ENCODE assay signal across 8 mouse cellular contexts in the genomic region with DNA sequence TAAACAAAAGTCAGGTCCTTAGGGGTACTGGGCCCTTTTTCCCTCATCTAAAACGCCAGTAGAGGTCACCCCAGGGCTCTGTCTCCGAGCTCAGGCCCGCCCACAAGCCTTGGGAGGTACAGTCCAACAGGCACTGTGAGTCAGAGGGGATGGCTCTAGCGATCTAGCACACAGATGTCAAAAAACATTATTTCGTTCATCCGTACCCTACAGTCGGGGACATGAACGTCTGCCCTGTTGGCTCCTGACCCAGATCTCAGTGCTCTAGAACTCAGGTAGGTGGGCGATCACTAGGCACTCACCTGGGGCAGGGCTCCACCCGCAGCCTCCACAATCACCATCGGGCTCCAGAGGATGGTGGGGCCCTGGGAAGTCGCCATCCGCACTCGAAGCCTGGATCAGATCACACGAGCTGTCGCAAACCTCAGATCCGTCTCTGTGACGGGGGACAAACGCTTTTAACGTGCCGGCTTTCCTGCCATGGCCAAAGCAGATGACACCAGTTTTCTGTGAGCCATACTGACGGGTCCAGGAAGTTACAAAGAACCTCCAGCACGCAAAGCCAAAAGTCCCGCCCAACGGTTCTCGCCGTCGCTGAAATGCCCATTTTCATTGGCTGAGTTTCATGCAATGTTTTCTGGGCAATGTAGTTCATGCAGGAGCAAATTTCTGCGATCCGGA. TPM values are rescaled to one million over a fixed set of nuclear protein-coding genes. Genes with fewer than 3 reads are reported as not detected.
A peak's percentile ranks its signal among the peaks of the same experiment; 100 is the strongest.
DNase-seq lines count a peak whose midpoint lies in the region; ATAC-seq and TF ChIP-seq lines count a peak whose summit lies in the region.

A gene (minus strand): TSS at position 568 of the 681 bp plus-strand sequence.

- no peaks in the 10 kb centered on the region for H3K79me2 ChIP-seq in heart, adult 2 months (replicated peaks; ENCODE audit: control insufficient read depth, insufficient read depth, low read length)

- intact Hi-C loops in heart, adult 2 months (cut with DNase I), result loop anchor here (5.0 to 10.0 kb wide), 5 partner anchors 51 to 946 kb away; a partner anchor contains a TSS

- H3K4me3 ChIP-seq in embryonic facial prominence, embryonic 14.5 days (ENCODE audit: low read depth, low read length), result peak within 1 kb of the TSS; percentile 67
- H3K4me3 ChIP-seq in heart, adult 2 months, result peak within 1 kb of the TSS; percentile 85
- H3K4me3 ChIP-seq in limb, embryonic 13.5 days, result peak within 1 kb of the TSS; percentile 64
- H3K4me3 ChIP-seq in midbrain, embryonic 16.5 days (ENCODE audit: low read depth, low read length), result peak within 1 kb of the TSS; percentile 55

- peak; percentile 74 for TF ChIP-seq POLR2A in heart, adult 2 months (IDR thresholded peaks at IDR 0.05; ENCODE audit: insufficient read depth, low read depth, low read length)

- WGBS in embryonic facial prominence, embryonic 14.5 days, result under 1% methylated on average over 25 of the region's 30 CpGs
- WGBS in heart, adult 2 months, result 1% methylated on average over 30 of the region's 30 CpGs
- under 1% methylated on average over 30 of the region's 30 CpGs for WGBS in limb, embryonic 13.5 days
- WGBS in midbrain, embryonic 16.5 days, result under 1% methylated on average over 30 of the region's 30 CpGs

- DNase-seq in 3T3-L1 (ENCODE audit: low read depth, low spot score), result peak; percentile 91
- peak; percentile 34 to 58 for DNase-seq in adrenal gland, postnatal 4 days (ENCODE audit: low spot score in 2 of 2)
- peak; percentile 94 for DNase-seq in embryonic facial prominence, embryonic 14.5 days (ENCODE audit: low spot score)
- peak; percentile 82 to 88 for DNase-seq in heart, adult 2 months
- peak; percentile 88 to 91 for DNase-seq in kidney, adult 8-10 months
- DNase-seq in spleen, postnatal 10 days (ENCODE audit: low spot score in 2 of 2), result peak; percentile 59 to 78

- H3K4me1 ChIP-seq in embryonic facial prominence, embryonic 14.5 days (ENCODE audit: control insufficient read depth, insufficient read depth, low read length), result peaks cover 6% of the 10 kb centered on the region
- no peaks in the 10 kb centered on the region for H3K4me1 ChIP-seq in heart, adult 2 months (ENCODE audit: control insufficient read depth, insufficient read depth, low read length)
- peaks cover 14% of the 10 kb centered on the region for H3K4me1 ChIP-seq in limb, embryonic 13.5 days
- H3K4me1 ChIP-seq in midbrain, embryonic 16.5 days (ENCODE audit: control insufficient read depth, insufficient read depth, low read length), result peaks cover 14% of the 10 kb centered on the region

- peaks cover 14% of the 10 kb centered on the region for H3K36me3 ChIP-seq in embryonic facial prominence, embryonic 14.5 days (ENCODE audit: control insufficient read depth, insufficient read depth, low read length)
- no peaks in the 10 kb centered on the region for H3K36me3 ChIP-seq in heart, adult 2 months (ENCODE audit: control insufficient read depth, insufficient read depth, low read length)
- H3K36me3 ChIP-seq in limb, embryonic 13.5 days, result peaks cover 36% of the 10 kb centered on the region
- peaks cover 23% of the 10 kb centered on the region for H3K36me3 ChIP-seq in midbrain, embryonic 16.5 days (ENCODE audit: control insufficient read depth, insufficient read depth, low read length)

- ATAC-seq in embryonic facial prominence, embryonic 14.5 days (ENCODE audit: low read depth), result peak; percentile 96
- ATAC-seq in limb, embryonic 13.5 days (ENCODE audit: low FRiP score, low read depth), result peak; percentile 90
- ATAC-seq in midbrain, embryonic 16.5 days, result peak; percentile 96

- peak; percentile 57 for TF ChIP-seq CTCF in heart, adult 2 months (IDR thresholded peaks at IDR 0.05)

- H3K27ac ChIP-seq in embryonic facial prominence, embryonic 14.5 days (replicated peaks; ENCODE audit: low read depth, low read length), result 0 out of 2 replicates have a peak within 1 kb of the TSS, but pooled peaks have one; percentile 52
- H3K27ac ChIP-seq in heart, adult 2 months, result peak within 1 kb of the TSS; percentile 62
- H3K27ac ChIP-seq in limb, embryonic 13.5 days, result peak within 1 kb of the TSS; percentile 44; the same call in 1 of the 2 replicates
- peak within 1 kb of the TSS; percentile 70 for H3K27ac ChIP-seq in midbrain, embryonic 16.5 days (ENCODE audit: low read length)

- H3K9ac ChIP-seq in embryonic facial prominence, embryonic 14.5 days (ENCODE audit: low read depth, low read length), result peak within 1 kb of the TSS; percentile 71
- H3K9ac ChIP-seq in heart, adult 2 months (ENCODE audit: low read depth, low read length), result peak within 1 kb of the TSS; percentile 81
- H3K9ac ChIP-seq in limb, embryonic 13.5 days, result peak within 1 kb of the TSS; percentile 72
- peak within 1 kb of the TSS; percentile 66 for H3K9ac ChIP-seq in midbrain, embryonic 16.5 days (ENCODE audit: low read depth, low read length)

- H3K9me3 ChIP-seq in embryonic facial prominence, embryonic 14.5 days (ENCODE audit: control insufficient read depth, low read length), result no peaks in the 10 kb centered on the region
- H3K9me3 ChIP-seq in limb, embryonic 13.5 days, result no peaks in the 10 kb centered on the region
- no peaks in the 10 kb centered on the region for H3K9me3 ChIP-seq in midbrain, embryonic 16.5 days (replicated peaks; ENCODE audit: control insufficient read depth, low read length, poor library complexity, severe bottlenecking)

- H3K27me3 ChIP-seq in embryonic facial prominence, embryonic 14.5 days (replicated peaks; ENCODE audit: control insufficient read depth, insufficient read depth, low read length), result no peaks in the 10 kb centered on the region
- no peaks in the 10 kb centered on the region for H3K27me3 ChIP-seq in heart, adult 2 months (ENCODE audit: control insufficient read depth, insufficient read depth, low read length)
- no peaks in the 10 kb centered on the region for H3K27me3 ChIP-seq in limb, embryonic 13.5 days
- no peaks in the 10 kb centered on the region for H3K27me3 ChIP-seq in midbrain, embryonic 16.5 days (ENCODE audit: control insufficient read depth, insufficient read depth, low read depth, low read length)

- TF ChIP-seq EP300 in heart, adult 2 months (IDR thresholded peaks at IDR 0.05; ENCODE audit: insufficient read depth, low read depth, low read length), result no peak

- H3K4me2 ChIP-seq in embryonic facial prominence, embryonic 14.5 days (ENCODE audit: low read depth, low read length), result peak within 1 kb of the TSS; percentile 66
- peak within 1 kb of the TSS; percentile 72 for H3K4me2 ChIP-seq in limb, embryonic 13.5 days (replicated peaks)
- peak within 1 kb of the TSS; percentile 82 for H3K4me2 ChIP-seq in midbrain, embryonic 16.5 days (ENCODE audit: low read length)

RNA-seq across cellular contexts. Expression of the gene that starts here (rescaled TPM):
- total RNA-seq in adrenal gland, postnatal 4 days (2021), result 10 to 100 TPM; 10.6 to 10.8 TPM
- polyA plus RNA-seq in embryonic facial prominence, embryonic 14.5 days (2014; fragmentation: Nextera tagmentation; extraction: Ambion mirVana), result 11.5 and 13.5 TPM in 2 replicates
- total RNA-seq in heart, adult 2 months (2021), result 1 to 10 TPM; 3.7 to 3.9 TPM
- 2.6 and 4.1 TPM in 2 replicates for polyA plus RNA-seq in heart, adult 2 months (2012; rRNA removed)
- polyA plus RNA-seq in limb, embryonic 13.5 days (2015; fragmentation: Nextera tagmentation; extraction: Ambion mirVana), result 14.7 and 16.7 TPM in 2 replicates
- 24.0 and 24.3 TPM in 2 replicates for polyA plus RNA-seq in midbrain, embryonic 16.5 days (2015; fragmentation: Nextera tagmentation; extraction: Ambion mirVana)

Comparison
In these comparisons a context has a peak if more than half of its experiments do, and no peak if none do; other contexts are left out.
1. Peak in every context shown above with its lines: DNase-seq, ATAC-seq, H3K4me3 ChIP-seq and H3K27ac ChIP-seq.